Mouse (Mus musculus) heart, embryonic 16.5 days (tissue): ENCODE data around the gene Trim43a. TPM values are rescaled to one million over a fixed set of nuclear protein-coding genes. Genes with fewer than 3 reads are reported as not detected.
"Not testable (repeated sequence)": the region's sequence is repeated elsewhere in the genome, so short reads cannot be mapped to it uniquely, and the experiment has no call there.

ENCODE experiments used
- ATAC-seq: fragments of 200-750 bp; cut with Nextera tagmentation; replicated peaks from 2 replicates; pipeline ENCODE4 v1.8.0; 2017; ENCODE audit warnings: moderate number of reproducible peaks; ENCODE audit not compliant: insufficient read depth, low FRiP score; ENCODE audit errors: extremely low read depth
- H3K27ac ChIP-seq: fragments of 300-500 bp; sonication (generic); 2 replicates; pipeline ENCODE4 v1.5.1; 2014; ENCODE audit warnings: mild to moderate bottlenecking, low read length, control low read depth, moderate library complexity
- H3K27me3 ChIP-seq: fragments of 300-500 bp; sonication (generic); 2 replicates; pipeline ENCODE4 v1.6.1; 2014; ENCODE audit warnings: low read length, mixed read lengths; ENCODE audit not compliant: control insufficient read depth, insufficient read depth
- H3K36me3 ChIP-seq: fragments of 300-500 bp; sonication (generic); 2 replicates; pipeline ENCODE4 v1.6.1; 2014; ENCODE audit not compliant: control insufficient read depth, insufficient read depth
- H3K4me1 ChIP-seq: fragments of 300-500 bp; sonication (generic); 2 replicates; pipeline ENCODE4 v1.6.1; 2014; ENCODE audit warnings: low read length, mixed read lengths; ENCODE audit not compliant: control insufficient read depth, insufficient read depth
- H3K4me2 ChIP-seq: fragments of 300-500 bp; sonication (generic); 2 replicates; pipeline ENCODE4 v1.6.1; 2014; ENCODE audit warnings: low read depth, mild to moderate bottlenecking, control low read depth, low read length
- H3K4me3 ChIP-seq: fragments of 300-500 bp; sonication (generic); 2 replicates; pipeline ENCODE4 v1.5.1; 2014; ENCODE audit warnings: mild to moderate bottlenecking, control low read depth, low read length
- H3K9ac ChIP-seq: fragments of 300-500 bp; sonication (generic); 2 replicates; pipeline ENCODE4 v1.6.1; 2014; ENCODE audit warnings: low read length, control low read depth
- H3K9me3 ChIP-seq: fragments of 300-500 bp; sonication (generic); replicated peaks from 2 replicates; pipeline ENCODE4 v1.6.1; 2016; ENCODE audit warnings: low read length; ENCODE audit not compliant: control insufficient read depth
- WGBS: fragments of 180-500 bp; shearing (Covaris S2); extraction: QIAGEN DNeasy Blood & Tissue Kit; methylation state at CpG from one replicate; pipeline ENCODE4 v1.1.7; 2014; 5-methylcytosine and 5-hydroxymethylcytosine counted together
- polyA plus RNA-seq: library from polyadenylated mRNA; unstranded; fragments of >200 nt; fragmentation: Nextera tagmentation; extraction: Ambion mirVana; gene quantifications from 2 replicates; pipeline ENCODE4 v1.2.1, GENCODE M21; 2015

The Trim43a gene
- polyA plus RNA-seq, 1 experiment from 2014 or later: 0.37 TPM

DNA sequence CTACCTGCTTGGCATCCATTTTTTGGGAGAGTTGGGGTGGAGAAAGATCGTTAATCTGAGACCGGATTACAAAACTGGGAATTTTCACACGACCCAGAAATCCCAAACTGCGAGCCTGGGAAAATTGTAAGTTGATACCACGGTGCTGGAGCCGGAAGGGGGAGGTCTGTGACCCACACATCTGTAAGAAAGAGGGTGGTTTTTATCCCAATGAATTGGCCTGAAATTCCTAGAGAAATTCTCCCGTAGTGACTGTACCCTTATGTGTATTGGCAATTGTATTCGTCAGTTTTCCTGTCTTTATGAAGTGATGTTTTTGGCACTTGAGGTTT, 32.1 kb upstream of the Trim43a start:
- H3K9me3 ChIP-seq: no peaks in the 10 kb centered on the region
- H3K4me1 ChIP-seq: peaks cover 10% of the 10 kb centered on the region
- peak overlapping the region; percentile 77 for H3K4me3 ChIP-seq
- H3K9ac ChIP-seq: peak overlapping the region; percentile 76
- no peak for ATAC-seq
- 4% methylated on average over 8 of the region's 8 CpGs for WGBS
- H3K4me2 ChIP-seq: peak overlapping the region; percentile 85
- H3K27ac ChIP-seq: peak overlapping the region; percentile 24
- H3K27me3 ChIP-seq: no peaks in the 10 kb centered on the region
- H3K36me3 ChIP-seq: peaks cover 7% of the 10 kb centered on the region

DNA sequence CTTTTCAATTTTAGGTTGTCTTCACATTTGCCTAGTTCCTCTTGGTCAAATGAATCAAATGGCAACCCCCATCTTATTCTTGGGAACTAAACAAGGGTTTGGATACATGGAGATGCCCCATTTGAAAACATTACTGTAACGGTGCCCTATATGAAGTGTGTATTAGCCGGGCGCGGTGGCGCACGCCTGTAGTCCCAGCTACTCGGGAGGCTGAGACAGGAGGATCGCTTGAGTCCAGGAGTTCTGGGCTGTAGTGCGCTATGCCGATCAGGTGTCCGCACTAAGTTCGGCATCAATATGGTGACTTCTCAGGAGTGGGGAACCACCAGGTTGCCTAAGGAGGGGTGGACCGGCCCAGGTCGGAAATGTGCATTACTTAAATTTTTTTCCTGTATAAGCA, 27.6 kb upstream of the Trim43a start:
- Histone ChIP-seq H3K4me3 (no peak overlapping the region), H3K9ac (no peak overlapping the region), H3K36me3 (peaks cover 14% of the 10 kb centered on the region), H3K27me3 (no peaks in the 10 kb centered on the region), H3K9me3 (no peaks in the 10 kb centered on the region), H3K4me2 (no peak overlapping the region), H3K4me1 (peaks cover 10% of the 10 kb centered on the region), H3K27ac (no peak overlapping the region)
- 99% methylated on average over 14 of the region's 14 CpGs for WGBS
- ATAC-seq: no peak

DNA sequence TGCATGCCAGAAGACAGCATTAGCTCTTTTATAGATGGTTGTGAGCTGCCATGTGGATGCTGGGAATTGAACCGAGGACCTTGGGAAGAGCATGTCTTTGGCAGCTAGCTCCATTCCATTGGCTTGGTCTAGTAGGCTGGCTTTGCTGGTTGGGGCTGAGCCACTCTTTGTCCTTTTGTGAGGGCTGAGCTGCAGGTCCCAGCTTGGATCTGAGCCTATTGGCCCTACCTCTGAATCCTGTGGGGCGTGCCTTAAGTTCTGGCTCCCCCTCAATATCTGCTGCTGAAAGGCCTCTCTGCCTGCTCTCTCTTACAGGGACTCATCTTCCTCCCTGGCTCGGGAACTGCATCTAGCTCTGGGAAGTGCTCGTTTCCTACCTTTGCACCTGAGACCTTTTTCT, 22.5 kb upstream of the Trim43a start:
- Histone ChIP-seq H3K4me3 (no peak overlapping the region), H3K27me3 (no peaks in the 10 kb centered on the region), H3K27ac (no peak overlapping the region), H3K4me1 (no peaks in the 10 kb centered on the region), H3K9ac (no peak overlapping the region), H3K4me2 (no peak overlapping the region), H3K36me3 (peaks cover 26% of the 10 kb centered on the region), H3K9me3 (peaks cover 2% of the 10 kb centered on the region; the same call in 1 of the 2 replicates)
- no peak for ATAC-seq
- 89% methylated on average over 4 of the region's 4 CpGs for WGBS

DNA sequence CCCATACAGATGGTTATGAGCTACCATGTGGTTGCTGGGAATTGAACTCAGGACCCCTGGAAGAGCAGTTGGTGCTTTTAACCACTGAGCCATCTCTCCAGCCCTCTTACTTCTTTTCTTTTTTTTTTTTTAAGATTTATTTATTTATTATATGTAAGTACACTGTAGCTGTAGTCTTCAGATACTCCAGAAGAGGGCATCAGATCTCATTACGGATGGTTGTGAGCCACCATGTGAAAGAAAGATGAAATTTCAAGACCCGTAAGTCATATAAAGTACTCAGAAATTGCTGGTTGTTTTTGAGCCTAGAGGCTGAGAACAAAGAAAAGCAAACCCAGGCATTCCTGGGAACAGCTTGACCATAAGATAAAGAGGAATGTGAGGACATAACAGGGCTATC, 19.2 kb upstream of the Trim43a start:
- not testable (repeated sequence) for H3K9me3 ChIP-seq, H3K4me3 ChIP-seq, H3K4me1 ChIP-seq, H3K27me3 ChIP-seq, ATAC-seq, H3K4me2 ChIP-seq, H3K27ac ChIP-seq, H3K9ac ChIP-seq
- 94% methylated on average over 2 of the region's 2 CpGs for WGBS
- H3K36me3 ChIP-seq: peaks cover 28% of the 10 kb centered on the region

DNA sequence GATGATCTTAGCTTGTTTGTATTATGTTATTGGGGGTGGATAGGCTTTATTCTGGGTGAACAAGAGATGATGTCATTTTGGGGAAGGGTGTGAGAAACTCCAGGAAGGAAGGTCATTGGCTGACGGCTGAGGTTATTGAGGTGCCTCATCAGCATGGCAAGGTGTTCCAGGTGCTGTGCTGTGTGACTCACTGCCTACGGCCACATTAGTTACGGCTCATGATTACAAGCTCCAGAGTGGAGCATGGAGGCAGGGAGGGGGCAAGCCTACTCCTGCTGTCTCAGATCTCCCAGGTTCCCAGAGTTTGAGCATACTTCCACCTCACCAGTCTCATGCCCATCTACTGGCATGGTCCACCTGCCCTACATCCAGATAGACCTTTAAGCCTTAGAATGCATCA, 10.2 kb upstream of the Trim43a start:
- 90% methylated on average over 3 of the region's 3 CpGs for WGBS
- not testable (repeated sequence) for H3K27ac ChIP-seq, H3K4me3 ChIP-seq, H3K27me3 ChIP-seq, H3K4me1 ChIP-seq, ATAC-seq, H3K9ac ChIP-seq, H3K4me2 ChIP-seq
- Histone ChIP-seq H3K9me3 (peaks cover 30% of the 10 kb centered on the region), H3K36me3 (peaks cover 40% of the 10 kb centered on the region)

DNA sequence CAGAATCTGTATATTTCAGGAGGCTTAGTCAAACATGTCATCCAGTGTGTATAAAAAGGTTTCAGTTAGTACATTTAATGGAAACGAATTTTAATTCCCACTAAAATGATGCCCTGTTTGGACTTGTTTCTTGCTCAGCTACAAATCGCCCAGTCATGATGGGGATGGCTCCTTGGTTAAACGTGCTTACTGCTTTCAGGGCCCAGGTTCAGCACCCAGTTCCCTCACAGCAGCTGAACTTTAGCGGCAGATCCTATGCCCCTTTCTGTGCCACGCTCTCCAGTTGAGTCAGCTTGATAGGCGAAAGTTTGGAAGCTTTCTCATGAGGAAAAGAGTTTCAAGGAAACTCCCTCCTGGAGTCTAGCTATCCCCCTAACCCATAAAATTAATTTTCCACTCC, 13.0 kb downstream of the Trim43a start:
- not testable (repeated sequence) for H3K9ac ChIP-seq, H3K4me1 ChIP-seq, H3K27me3 ChIP-seq, H3K4me3 ChIP-seq, H3K9me3 ChIP-seq, H3K27ac ChIP-seq, ATAC-seq, H3K36me3 ChIP-seq, H3K4me2 ChIP-seq
- 79% methylated on average over 6 of the region's 6 CpGs for WGBS

DNA sequence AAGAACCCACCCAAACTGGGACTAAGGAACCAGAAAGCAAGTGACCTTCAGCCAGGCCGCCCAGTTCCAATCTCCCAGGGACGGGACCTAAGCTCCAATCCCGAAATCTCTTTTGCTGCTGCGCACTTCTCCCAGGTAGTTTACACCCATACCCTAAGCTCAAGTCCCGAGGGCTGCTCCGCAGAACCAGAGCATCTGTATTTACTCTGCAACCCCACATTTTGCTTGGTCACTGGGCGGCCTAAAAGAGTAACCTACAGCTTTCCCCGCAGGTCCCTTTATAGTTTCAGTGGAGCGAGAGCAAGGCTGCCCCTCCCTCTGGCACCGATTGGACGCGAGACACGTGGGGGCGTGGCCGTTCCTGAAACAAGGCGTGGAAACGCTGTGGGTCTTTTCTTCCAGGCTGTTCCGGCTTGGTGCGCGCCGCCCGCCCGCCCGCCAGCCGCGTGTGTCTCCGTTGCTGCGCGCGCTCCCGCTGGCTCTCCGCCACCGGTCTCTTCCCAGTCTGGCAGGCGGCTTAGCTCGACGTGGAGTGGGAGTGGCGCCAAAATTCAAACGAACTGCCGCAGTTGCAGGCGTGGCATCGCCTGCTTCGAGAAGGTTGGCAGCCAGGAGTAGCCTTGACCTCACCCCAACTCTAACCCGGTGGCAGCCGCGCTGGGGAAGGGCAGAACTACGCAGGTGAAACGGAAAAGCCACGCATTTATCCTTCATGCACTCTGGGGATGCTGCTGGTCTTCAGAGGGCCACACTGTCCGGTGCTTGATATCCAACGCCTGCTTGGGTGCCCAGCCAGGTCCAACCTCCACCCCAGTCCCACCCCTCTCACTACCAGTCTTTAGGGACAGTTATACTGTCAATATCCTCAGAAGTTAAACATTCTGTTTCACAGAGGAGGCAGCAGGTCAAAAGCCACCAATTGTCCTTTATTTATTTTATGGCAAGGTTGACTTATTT, 18.8 kb downstream of the Trim43a start:
- Histone ChIP-seq H3K4me2 (peak overlapping the region; percentile 66), H3K4me3 (peak overlapping the region; percentile 51), H3K27ac (peak overlapping the region; percentile 75), H3K9ac (peak overlapping the region; percentile 62)
- not testable (repeated sequence) for H3K36me3 ChIP-seq, H3K27me3 ChIP-seq, H3K4me1 ChIP-seq, H3K9me3 ChIP-seq
- ATAC-seq: peak; percentile 99
- WGBS: 1% methylated on average over 46 of the region's 50 CpGs

DNA sequence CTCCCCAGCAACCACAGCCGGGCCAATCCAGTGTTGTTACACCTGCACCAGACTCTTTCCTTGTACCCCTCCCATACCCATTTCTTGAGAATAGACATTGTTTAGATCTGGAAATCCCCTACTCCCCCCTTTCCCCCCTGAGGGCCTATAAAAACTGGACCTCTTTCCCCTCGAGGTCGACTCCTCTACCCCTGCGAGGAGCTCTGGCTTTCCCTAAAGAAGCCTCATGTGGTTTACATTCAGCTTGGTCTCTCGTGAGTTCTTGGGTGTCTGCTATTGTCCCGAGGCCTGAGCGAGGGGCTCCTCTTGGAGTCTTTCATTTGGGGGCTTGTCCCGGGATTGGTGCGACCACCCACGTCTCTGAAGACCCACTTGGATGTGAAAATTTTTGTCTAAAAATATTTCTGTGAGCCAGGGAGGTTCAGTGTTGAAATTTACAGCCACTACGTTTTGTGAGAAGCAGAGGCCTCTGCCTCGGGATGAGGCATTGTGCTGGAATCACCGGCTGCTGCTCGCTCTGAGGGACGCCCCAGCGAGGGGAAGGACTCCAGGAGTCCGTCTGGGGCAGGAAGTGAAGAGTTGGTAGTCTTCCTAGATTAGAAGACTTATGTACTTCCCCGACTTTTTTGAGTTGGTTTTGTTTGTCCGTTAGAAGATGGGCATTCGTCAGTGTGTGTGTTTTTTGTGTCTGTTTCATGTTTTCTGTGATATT, 45.3 kb downstream of the Trim43a start:
- not testable (repeated sequence) for H3K9me3 ChIP-seq, H3K4me2 ChIP-seq, ATAC-seq, H3K27ac ChIP-seq, H3K9ac ChIP-seq, H3K36me3 ChIP-seq, H3K4me1 ChIP-seq, H3K4me3 ChIP-seq, H3K27me3 ChIP-seq
- WGBS: 79% methylated on average over 13 of the region's 20 CpGs

DNA sequence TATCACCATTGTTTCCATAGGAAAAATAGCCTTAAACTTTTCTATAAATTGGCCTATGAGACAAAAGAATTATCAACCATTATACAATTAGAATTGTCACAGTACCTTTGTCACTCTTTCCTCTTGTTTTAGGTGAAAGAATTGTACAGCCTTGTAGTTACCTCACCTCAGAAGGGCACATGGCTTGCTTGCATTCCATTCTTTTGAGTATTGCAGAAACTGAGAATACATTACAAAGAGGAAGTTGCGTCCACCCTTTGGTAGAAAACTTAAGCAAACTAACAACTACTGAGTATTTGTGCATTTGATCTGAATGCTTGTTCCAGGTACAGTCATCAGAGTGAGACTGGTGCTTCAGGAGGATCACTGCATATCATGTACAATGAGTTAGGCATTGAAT, 57.4 kb downstream of the Trim43a start:
- not testable (repeated sequence) for H3K9me3 ChIP-seq, H3K27me3 ChIP-seq, H3K36me3 ChIP-seq, H3K4me3 ChIP-seq, ATAC-seq, H3K4me2 ChIP-seq, H3K4me1 ChIP-seq, H3K9ac ChIP-seq, H3K27ac ChIP-seq
- WGBS: 71% methylated on average over 1 of the region's 1 CpGs
